Mouse (Mus musculus): ENCODE measurements around the gene Rnf185.

GRCm38 (mm10) chr11:3475489-3475888 lies 23.3 kb upstream of the Rnf185 start:
- TF ChIP-seq POLR2A (IDR thresholded peaks at IDR 0.05; ENCODE audit: low read depth, low read length) (no peak), CTCF (IDR thresholded peaks at IDR 0.05; ENCODE audit: borderline replicate concordance, insufficient read depth, low read length) (no peak)

Measured in embryonic fibroblast, embryonic 13.5 days (primary cell).